Comparison of ENCODE assay signal across 8 mouse cellular contexts in the genomic region with DNA sequence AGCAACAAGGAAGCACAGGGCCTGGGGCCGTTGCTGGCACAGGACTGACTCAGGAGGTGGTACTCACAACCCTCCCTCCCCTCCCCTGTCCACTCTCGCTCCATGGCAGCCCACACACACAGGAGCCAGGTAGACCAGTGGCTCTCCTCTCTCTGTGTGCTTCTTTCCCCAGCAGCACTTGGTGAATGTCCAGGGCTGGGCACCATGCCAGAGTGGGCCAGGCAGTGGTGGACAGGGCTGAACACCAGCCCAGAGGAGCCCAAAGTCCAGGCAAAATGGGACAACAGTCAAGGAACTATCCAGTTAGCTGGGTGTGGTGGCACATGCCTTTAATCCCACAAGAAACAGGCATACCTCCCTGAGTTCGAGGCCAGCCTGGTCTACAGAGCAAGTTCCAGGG. TPM values are rescaled to one million over a fixed set of nuclear protein-coding genes. Genes with fewer than 3 reads are reported as not detected.
A peak's percentile ranks its signal among the peaks of the same experiment; 100 is the strongest.
DNase-seq lines count a peak whose midpoint lies in the region.

No protein-coding gene starts in this region.

- DNase-seq in layer of hippocampus, postnatal 14 days (ENCODE audit: low spot score in 2 of 2): peak; percentile 39 to 67
- DNase-seq in layer of hippocampus, adult 18-20 months (ENCODE audit: low spot score in 2 of 2): no peak
- peak; percentile 92 for DNase-seq in adrenal gland, postnatal 14 days
- peak; percentile 92 for DNase-seq in kidney, postnatal 14 days
- peak; percentile 66 for DNase-seq in right cerebral cortex, postnatal 14 days
- no peak for DNase-seq in retina, embryonic 14.5 days (ENCODE audit: low spot score)
- DNase-seq in embryo, embryonic 10.5 days (ENCODE audit: low spot score): no peak
- no peak for DNase-seq in natural killer cell, adult 2 months (ENCODE audit: low spot score in 2 of 2)

RNA-seq across cellular contexts. Expression of a gene that starts 23.1 kb away (rescaled TPM):
- 10 to 100 TPM; 23.0 to 28.2 TPM for total RNA-seq in layer of hippocampus, postnatal 14 days (2021)
- total RNA-seq in layer of hippocampus, adult 18-20 months (2021): 10 to 100 TPM; 22.8 to 26.0 TPM
- total RNA-seq in adrenal gland, postnatal 14 days (2021): 20.5 and 29.6 TPM in 2 replicates

RNA-seq across cellular contexts. Expression of a gene that starts 38.0 kb away (rescaled TPM):
- total RNA-seq in layer of hippocampus, postnatal 14 days (2021): 100 to 1,000 TPM; 394 to 418 TPM
- 100 to 1,000 TPM; 356 to 365 TPM for total RNA-seq in layer of hippocampus, adult 18-20 months (2021)
- total RNA-seq in adrenal gland, postnatal 14 days (2021): 814 and 958 TPM in 2 replicates

RNA-seq across cellular contexts. Expression of a gene that starts 57.8 kb away (rescaled TPM):
- total RNA-seq in layer of hippocampus, postnatal 14 days (2021): 10 to 100 TPM; 27.1 to 28.9 TPM
- 10 to 100 TPM; 22.5 to 26.0 TPM for total RNA-seq in layer of hippocampus, adult 18-20 months (2021)
- total RNA-seq in adrenal gland, postnatal 14 days (2021): 36.1 and 39.8 TPM in 2 replicates

Comparison
In these comparisons a context has a peak if more than half of its experiments do, and no peak if none do; other contexts are left out.
1. DNase-seq: peak in layer of hippocampus, postnatal 14 days (2 of 2), adrenal gland, postnatal 14 days (single experiment), kidney, postnatal 14 days (single experiment) and right cerebral cortex, postnatal 14 days (single experiment); none in layer of hippocampus, adult 18-20 months (0 of 2), retina, embryonic 14.5 days (single experiment), embryo, embryonic 10.5 days (single experiment) and natural killer cell, adult 2 months (0 of 2).